Mouse (Mus musculus): ENCODE results near the gene Prc1. TPM values are rescaled to one million over a fixed set of nuclear protein-coding genes. Genes with fewer than 3 reads are reported as not detected.

Gene Prc1
- polyA plus RNA-seq (2012; rRNA removed; ENCODE audit: low replicate concordance): 3.1 and 5.8 TPM in 2 replicates

GRCm38 (mm10) chr7:80294062-80294763, at the start of gene Prc1:
Gene Prc1, plus strand, starts transcription at chr7:80294450.

GRCm38 (mm10) chr7:80246148-80246721, 48.0 kb upstream of the Prc1 start, which contains the start of gene Ttll13:
Gene Ttll13, plus strand, starts transcription at chr7:80246376.

GRCm38 (mm10) chr7:80260625-80261371, 33.5 kb upstream of the Prc1 start, which contains the start of gene Ngrn:
Gene Ngrn, plus strand, starts transcription at chr7:80261215.

GRCm38 (mm10) chr7:80268897-80269750, 25.1 kb upstream of the Prc1 start, which contains the start of gene Vps33b:
Gene Vps33b, plus strand, starts transcription at chr7:80269649.

GRCm38 (mm10) chr7:80324043-80324815, 30.0 kb downstream of the Prc1 start, which contains the start of gene Rccd1:
Gene Rccd1, minus strand, starts transcription at chr7:80324454.

GRCm38 (mm10) chr7:80340793-80341192, 46.5 kb downstream of the Prc1 start, which contains the start of gene Unc45a:
Gene Unc45a, minus strand, starts transcription at chr7:80341005.

GRCm38 (mm10) chr7:80342858-80343257, 48.6 kb downstream of the Prc1 start, which contains the start of gene Hddc3:
Gene Hddc3, plus strand, starts transcription at chr7:80343104.

Other genes with a start within 250 kb of the Prc1 start
- gene Idh2, start 179.1 kb upstream of the Prc1 start, polyA plus RNA-seq (2012; rRNA removed; ENCODE audit: low replicate concordance): 92.3 and 157 TPM in 2 replicates
- gene Sema4b, start 107.6 kb upstream of the Prc1 start, polyA plus RNA-seq (2012; rRNA removed; ENCODE audit: low replicate concordance): 31.2 and 41.9 TPM in 2 replicates
- 108 and 140 TPM in 2 replicates for gene Cib1, start 61.6 kb upstream of the Prc1 start, polyA plus RNA-seq (2012; rRNA removed; ENCODE audit: low replicate concordance)
- gene Gdpgp1, start 61.6 kb upstream of the Prc1 start, polyA plus RNA-seq (2012; rRNA removed; ENCODE audit: low replicate concordance): 2.9 and 3.6 TPM in 2 replicates
- gene Ttll13, start 48.1 kb upstream of the Prc1 start, polyA plus RNA-seq (2012; rRNA removed; ENCODE audit: low replicate concordance): 0.72 and 1.2 TPM in 2 replicates
- gene Ngrn, start 33.2 kb upstream of the Prc1 start, polyA plus RNA-seq (2012; rRNA removed; ENCODE audit: low replicate concordance): 19.5 and 30.0 TPM in 2 replicates
- 9.9 and 11.9 TPM in 2 replicates for gene Vps33b, start 24.8 kb upstream of the Prc1 start, polyA plus RNA-seq (2012; rRNA removed; ENCODE audit: low replicate concordance)
- gene Rccd1, start 30.0 kb downstream of the Prc1 start, polyA plus RNA-seq (2012; rRNA removed; ENCODE audit: low replicate concordance): 9.8 and 12.6 TPM in 2 replicates
- 54.4 and 99.0 TPM in 2 replicates for gene Unc45a, start 46.6 kb downstream of the Prc1 start, polyA plus RNA-seq (2012; rRNA removed; ENCODE audit: low replicate concordance)
- 25.9 and 33.4 TPM in 2 replicates for gene Hddc3, start 48.7 kb downstream of the Prc1 start, polyA plus RNA-seq (2012; rRNA removed; ENCODE audit: low replicate concordance)
- gene Man2a2, start 76.9 kb downstream of the Prc1 start, polyA plus RNA-seq (2012; rRNA removed; ENCODE audit: low replicate concordance): 196 and 199 TPM in 2 replicates
- gene Fes, start 93.5 kb downstream of the Prc1 start, polyA plus RNA-seq (2012; rRNA removed; ENCODE audit: low replicate concordance): 38.4 and 41.8 TPM in 2 replicates
- gene Furin, start 111.0 kb downstream of the Prc1 start, polyA plus RNA-seq (2012; rRNA removed; ENCODE audit: low replicate concordance): 74.1 and 130 TPM in 2 replicates
- gene Blm, start 240.7 kb downstream of the Prc1 start, polyA plus RNA-seq (2012; rRNA removed; ENCODE audit: low replicate concordance): 0.54 and 1.4 TPM in 2 replicates

Measured in mammary gland, adult 2 months (tissue).